Mouse (Mus musculus) heart, embryonic 15.5 days (tissue): ENCODE data around the gene P3h3. TPM values are rescaled to one million over a fixed set of nuclear protein-coding genes. Genes with fewer than 3 reads are reported as not detected.
"Not testable (repeated sequence)": the region's sequence is repeated elsewhere in the genome, so short reads cannot be mapped to it uniquely, and the experiment has no call there.

Source experiments
- ATAC-seq: fragments of 200-750 bp; cut with Nextera tagmentation; replicated peaks from 2 replicates; pipeline ENCODE4 v1.8.0; 2017; ENCODE audit warnings: low read depth, moderate TSS enrichment; ENCODE audit not compliant: insufficient number of reproducible peaks, insufficient read depth, low FRiP score
- H3K27ac ChIP-seq: fragments of 300-500 bp; sonication (generic); 2 replicates; pipeline ENCODE4 v1.5.1; 2015; ENCODE audit warnings: mild to moderate bottlenecking, inconsistent platforms
- H3K27me3 ChIP-seq: fragments of 300-500 bp; sonication (generic); 2 replicates; pipeline ENCODE4 v1.6.1; 2015; ENCODE audit warnings: inconsistent platforms
- H3K36me3 ChIP-seq: fragments of 300-500 bp; sonication (generic); 2 replicates; pipeline ENCODE4 v1.6.1; 2015; ENCODE audit warnings: mild to moderate bottlenecking, inconsistent platforms
- H3K4me1 ChIP-seq: fragments of 300-500 bp; sonication (generic); replicated peaks from 2 replicates; pipeline ENCODE4 v1.6.1; 2015; ENCODE audit warnings: inconsistent platforms
- H3K4me2 ChIP-seq: fragments of 300-500 bp; sonication (generic); 2 replicates; pipeline ENCODE4 v1.6.1; 2015; ENCODE audit warnings: inconsistent platforms, mild to moderate bottlenecking, moderate library complexity
- H3K4me3 ChIP-seq: fragments of 300-500 bp; sonication (generic); 2 replicates; pipeline ENCODE4 v1.5.1; 2015; ENCODE audit warnings: mild to moderate bottlenecking, inconsistent platforms
- H3K9ac ChIP-seq: fragments of 300-500 bp; sonication (generic); 2 replicates; pipeline ENCODE4 v1.6.1; 2015; ENCODE audit warnings: mild to moderate bottlenecking, inconsistent platforms
- H3K9me3 ChIP-seq: fragments of 300-500 bp; sonication (generic); replicated peaks from 2 replicates; pipeline ENCODE4 v1.6.1; 2016; ENCODE audit warnings: inconsistent platforms
- WGBS: fragments of 180-500 bp; shearing (Covaris S2); methylation state at CpG from one replicate; pipeline ENCODE4 v1.1.7; 2015; ENCODE audit warnings: mixed read lengths; 5-methylcytosine and 5-hydroxymethylcytosine counted together
- polyA plus RNA-seq: library from polyadenylated mRNA; unstranded; fragments of >200 nt; fragmentation: Nextera tagmentation; extraction: Ambion mirVana; gene quantifications from 2 replicates; pipeline ENCODE4 v1.2.1, GENCODE M21; 2015

The P3h3 gene
- polyA plus RNA-seq, 1 experiment from 2014 or later: 14.0 TPM

DNA sequence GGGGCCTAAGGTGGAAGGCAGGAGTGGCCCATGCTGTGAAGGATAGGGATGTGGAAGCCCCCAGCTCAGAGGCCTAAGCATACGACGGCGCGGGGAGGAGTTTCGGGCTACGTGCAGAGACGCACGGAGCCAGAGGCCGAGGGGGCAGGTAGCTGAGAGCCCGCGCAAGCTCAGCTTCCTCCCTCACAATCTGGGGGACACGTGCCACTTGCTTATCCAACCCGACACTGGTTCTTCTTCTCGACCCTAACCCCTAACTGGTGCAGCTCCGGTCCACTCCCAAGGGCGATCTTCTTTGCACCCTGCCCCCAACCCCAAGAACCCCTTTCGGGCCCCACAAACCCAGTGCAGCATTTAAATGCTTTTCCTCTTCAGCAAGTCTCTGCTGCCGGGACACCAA lies 44.1 kb downstream of the P3h3 start:
- peaks cover 57% of the 10 kb centered on the region for H3K36me3 ChIP-seq
- H3K9me3 ChIP-seq: no peaks in the 10 kb centered on the region
- H3K4me1 ChIP-seq: peaks cover 42% of the 10 kb centered on the region
- peak overlapping the region; percentile 89 for H3K9ac ChIP-seq
- no peaks in the 10 kb centered on the region for H3K27me3 ChIP-seq
- peak overlapping the region; percentile 98 for H3K27ac ChIP-seq
- peak overlapping the region; percentile 73 for H3K4me2 ChIP-seq
- 0% methylated on average over 18 of the region's 18 CpGs for WGBS
- peak overlapping the region; percentile 87 for H3K4me3 ChIP-seq
- peak; percentile 73 for ATAC-seq

DNA sequence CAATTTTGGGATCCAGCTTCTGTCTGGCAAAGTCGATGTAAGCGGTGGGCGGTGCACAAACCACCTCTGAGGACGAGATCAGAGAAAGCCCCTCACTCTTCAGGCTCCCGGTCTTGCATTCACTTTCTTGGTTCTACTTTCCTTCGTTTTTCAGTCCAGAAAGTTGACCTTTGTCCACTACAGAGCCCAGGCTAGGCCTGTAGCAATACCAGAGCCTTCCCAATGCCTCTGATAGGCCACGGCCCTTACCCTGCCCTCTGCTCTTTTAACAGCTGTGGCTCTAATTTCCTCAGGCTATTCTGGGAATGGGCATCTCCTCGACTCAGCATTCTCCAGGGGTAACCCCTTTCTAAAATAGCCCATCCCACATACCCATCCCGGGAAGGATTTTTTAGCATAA lies 44.7 kb downstream of the P3h3 start:
- Histone ChIP-seq H3K9me3 (no peaks in the 10 kb centered on the region), H3K27me3 (no peaks in the 10 kb centered on the region), H3K4me1 (peaks cover 47% of the 10 kb centered on the region), H3K36me3 (peaks cover 51% of the 10 kb centered on the region), H3K9ac (peak overlapping the region; percentile 89), H3K4me2 (peak overlapping the region; percentile 73), H3K4me3 (peak overlapping the region; percentile 87), H3K27ac (peak overlapping the region; percentile 98)
- 16% methylated on average over 9 of the region's 9 CpGs for WGBS
- no peak for ATAC-seq

- peaks cover 42% of the 10 kb centered on the region for H3K36me3 ChIP-seq
- H3K27ac ChIP-seq: peak overlapping the region; percentile 98
- ATAC-seq: no peak
- H3K4me3 ChIP-seq: peak overlapping the region; percentile 87
- H3K9ac ChIP-seq: peak overlapping the region; percentile 89
- peak overlapping the region; percentile 73 for H3K4me2 ChIP-seq
- no peaks in the 10 kb centered on the region for H3K9me3 ChIP-seq
- WGBS: 71% methylated on average over 24 of the region's 24 CpGs
- peaks cover 50% of the 10 kb centered on the region for H3K4me1 ChIP-seq
- H3K27me3 ChIP-seq: no peaks in the 10 kb centered on the region
Observed at GRCm38 (mm10) chr6:124811701-124812560, 45.6 kb downstream of the P3h3 start.

- Histone ChIP-seq H3K9me3 (no peaks in the 10 kb centered on the region), H3K36me3 (peaks cover 36% of the 10 kb centered on the region), H3K27ac (peak overlapping the region; percentile 98; the same call in 1 of the 2 replicates), H3K4me2 (peak overlapping the region; percentile 73; the same call in 1 of the 2 replicates), H3K4me3 (0 out of 2 replicates have a peak overlapping the region, but pooled peaks have one; percentile 5), H3K27me3 (no peaks in the 10 kb centered on the region), H3K4me1 (peaks cover 54% of the 10 kb centered on the region), H3K9ac (no peak overlapping the region)
- 75% methylated on average over 4 of the region's 4 CpGs for WGBS
- ATAC-seq: no peak
Observed at GRCm38 (mm10) chr6:124811403-124811665, 46.2 kb downstream of the P3h3 start.

GRCm38 (mm10) chr6:124810566-124811402 lies 46.8 kb downstream of the P3h3 start:
- not testable (repeated sequence) for H3K27me3 ChIP-seq, ATAC-seq, H3K4me3 ChIP-seq, H3K9me3 ChIP-seq, H3K9ac ChIP-seq
- peaks cover 32% of the 10 kb centered on the region for H3K36me3 ChIP-seq
- 76% methylated on average over 11 of the region's 11 CpGs for WGBS
- peak overlapping the region; percentile 91 for H3K27ac ChIP-seq
- peaks cover 60% of the 10 kb centered on the region for H3K4me1 ChIP-seq
- H3K4me2 ChIP-seq: 0 out of 2 replicates have a peak overlapping the region, but pooled peaks have one; percentile 86

DNA sequence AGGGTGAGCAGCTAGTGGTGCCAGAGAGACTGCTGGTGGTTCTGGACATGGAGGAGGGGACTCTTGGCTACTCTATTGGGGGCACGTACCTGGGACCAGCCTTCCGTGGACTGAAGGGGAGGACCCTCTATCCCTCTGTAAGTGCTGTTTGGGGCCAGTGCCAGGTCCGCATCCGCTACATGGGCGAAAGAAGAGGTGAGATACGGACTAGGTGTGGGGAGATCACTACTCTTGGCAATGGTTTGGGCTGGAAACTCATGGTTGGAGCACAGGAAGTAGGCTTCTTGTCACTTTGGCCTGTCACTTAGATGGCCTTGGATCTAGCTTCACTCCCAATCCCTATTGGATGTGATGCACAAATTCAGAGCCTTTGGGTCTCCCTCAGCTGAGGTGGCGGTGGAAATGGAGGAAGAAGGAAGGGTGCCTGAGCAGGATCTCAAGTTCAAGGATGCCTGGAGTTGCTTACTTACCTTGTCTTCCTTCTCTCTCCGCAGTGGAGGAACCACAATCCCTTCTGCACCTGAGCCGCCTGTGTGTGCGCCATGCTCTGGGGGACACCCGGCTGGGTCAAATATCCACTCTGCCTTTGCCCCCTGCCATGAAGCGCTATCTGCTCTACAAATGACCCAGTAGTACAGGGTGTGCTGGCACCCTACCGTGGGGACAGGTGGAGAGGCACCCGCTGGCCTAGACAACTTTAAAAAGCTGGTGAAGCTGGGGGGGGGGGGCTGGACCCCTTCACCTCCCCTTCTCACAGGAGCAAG lies 47.6 kb downstream of the P3h3 start:
- H3K4me1 ChIP-seq: peaks cover 65% of the 10 kb centered on the region
- ATAC-seq: no peak
- H3K9me3 ChIP-seq: no peaks in the 10 kb centered on the region
- WGBS: 43% methylated on average over 14 of the region's 14 CpGs
- H3K4me2 ChIP-seq: peak overlapping the region; percentile 86
- no peaks in the 10 kb centered on the region for H3K27me3 ChIP-seq
- H3K4me3 ChIP-seq: peak overlapping the region; percentile 57
- H3K27ac ChIP-seq: peak overlapping the region; percentile 91
- H3K36me3 ChIP-seq: peaks cover 24% of the 10 kb centered on the region
- H3K9ac ChIP-seq: peak overlapping the region; percentile 75

DNA sequence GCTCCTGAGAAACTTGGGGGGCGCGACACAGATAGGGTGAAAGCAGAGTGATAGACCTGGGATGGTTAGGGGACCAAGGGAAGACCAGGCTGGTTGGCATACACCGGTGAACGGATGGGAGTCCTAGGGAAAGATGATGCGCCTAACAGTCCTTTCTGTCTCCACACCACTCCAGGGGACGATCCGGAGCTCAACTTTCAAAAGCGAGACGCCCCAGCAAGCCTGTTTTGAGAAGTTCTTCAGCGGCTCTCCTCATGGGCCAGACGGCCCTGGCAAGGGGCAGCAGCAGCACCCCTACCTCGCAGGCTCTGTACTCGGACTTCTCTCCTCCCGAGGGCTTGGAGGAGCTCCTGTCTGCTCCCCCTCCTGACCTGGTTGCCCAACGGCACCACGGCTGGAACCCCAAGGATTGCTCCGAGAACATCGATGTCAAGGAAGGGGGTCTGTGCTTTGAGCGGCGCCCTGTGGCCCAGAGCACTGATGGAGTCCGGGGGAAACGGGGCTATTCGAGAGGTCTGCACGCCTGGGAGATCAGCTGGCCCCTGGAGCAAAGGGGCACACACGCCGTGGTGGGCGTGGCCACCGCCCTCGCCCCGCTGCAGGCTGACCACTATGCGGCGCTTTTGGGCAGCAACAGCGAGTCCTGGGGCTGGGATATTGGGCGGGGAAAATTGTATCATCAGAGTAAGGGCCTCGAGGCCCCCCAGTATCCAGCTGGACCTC lies 48.3 kb downstream of the P3h3 start:
- H3K4me3 ChIP-seq: peak overlapping the region; percentile 57
- peak; percentile 30 for ATAC-seq
- no peaks in the 10 kb centered on the region for H3K9me3 ChIP-seq
- peak overlapping the region; percentile 86 for H3K4me2 ChIP-seq
- H3K27ac ChIP-seq: peak overlapping the region; percentile 91
- peak overlapping the region; percentile 75 for H3K9ac ChIP-seq
- H3K4me1 ChIP-seq: peaks cover 58% of the 10 kb centered on the region
- WGBS: under 1% methylated on average over 35 of the region's 35 CpGs
- no peaks in the 10 kb centered on the region for H3K27me3 ChIP-seq
- peaks cover 23% of the 10 kb centered on the region for H3K36me3 ChIP-seq

- H3K9ac ChIP-seq: peak within 1 kb of the TSS; percentile 75
- H3K4me2 ChIP-seq: peak within 1 kb of the TSS; percentile 86
- peaks cover 23% of the 10 kb centered on the region for H3K36me3 ChIP-seq
- H3K9me3 ChIP-seq: no peaks in the 10 kb centered on the region
- peak; percentile 58 for ATAC-seq
- H3K4me1 ChIP-seq: peaks cover 57% of the 10 kb centered on the region
- no peaks in the 10 kb centered on the region for H3K27me3 ChIP-seq
- H3K27ac ChIP-seq: peak within 1 kb of the TSS; percentile 91
- peak within 1 kb of the TSS; percentile 57 for H3K4me3 ChIP-seq
- WGBS: 3% methylated on average over 29 of the region's 29 CpGs
Observed at GRCm38 (mm10) chr6:124808358-124809012, 49.1 kb downstream of the P3h3 start, which contains the start of gene Spsb2. Spsb2 (plus strand) TSS chr6:124808661.

DNA sequence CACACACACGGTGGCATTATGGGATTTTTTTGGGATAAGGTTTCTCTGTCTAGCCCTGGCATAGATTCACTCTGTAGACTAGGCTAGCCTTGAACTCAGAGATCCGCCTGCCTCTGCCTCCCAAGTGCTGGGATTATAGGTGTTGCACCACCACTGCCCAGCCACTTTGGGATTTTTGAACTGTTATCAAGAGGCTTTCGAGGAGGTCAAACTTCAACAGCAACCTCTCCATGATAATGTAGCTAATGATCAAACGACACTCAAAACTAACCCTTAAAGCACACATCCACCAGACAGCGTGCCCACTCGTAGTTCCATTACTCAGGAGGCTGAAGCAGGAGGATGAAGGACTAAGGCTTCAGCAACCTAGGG lies 49.6 kb downstream of the P3h3 start:
- no peaks in the 10 kb centered on the region for H3K9me3 ChIP-seq
- H3K27ac ChIP-seq: peak overlapping the region; percentile 91
- peaks cover 57% of the 10 kb centered on the region for H3K4me1 ChIP-seq
- peak overlapping the region; percentile 57 for H3K4me3 ChIP-seq
- H3K27me3 ChIP-seq: no peaks in the 10 kb centered on the region
- no peak for ATAC-seq
- no peak overlapping the region for H3K9ac ChIP-seq
- 63% methylated on average over 6 of the region's 6 CpGs for WGBS
- peak overlapping the region; percentile 86 for H3K4me2 ChIP-seq
- H3K36me3 ChIP-seq: peaks cover 23% of the 10 kb centered on the region

DNA sequence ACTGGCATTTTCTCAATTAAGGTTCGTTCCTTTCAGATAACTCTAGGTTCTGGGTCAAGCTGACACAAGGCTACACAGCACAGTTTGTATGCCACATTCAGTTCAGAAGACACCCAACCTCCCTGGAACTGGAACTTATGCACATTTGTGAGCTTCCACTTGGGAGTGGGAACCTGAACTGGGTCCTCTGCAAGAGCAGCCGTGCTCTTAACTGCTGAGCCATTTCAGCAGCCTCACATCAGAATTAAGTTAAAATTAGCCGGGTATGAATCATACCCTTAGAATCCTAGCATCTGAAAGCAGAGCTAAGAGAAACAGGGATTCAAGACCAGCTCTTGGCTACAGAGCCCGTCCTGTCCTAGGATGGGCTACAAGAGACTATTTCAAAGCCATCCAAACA lies 50.2 kb downstream of the P3h3 start:
- H3K27ac ChIP-seq: peak overlapping the region; percentile 91
- WGBS: 48% methylated on average over 4 of the region's 4 CpGs
- ATAC-seq: no peak
- H3K36me3 ChIP-seq: peaks cover 23% of the 10 kb centered on the region
- no peaks in the 10 kb centered on the region for H3K9me3 ChIP-seq
- no peak overlapping the region for H3K4me2 ChIP-seq
- H3K4me1 ChIP-seq: peaks cover 53% of the 10 kb centered on the region
- no peak overlapping the region for H3K4me3 ChIP-seq
- no peak overlapping the region for H3K9ac ChIP-seq
- H3K27me3 ChIP-seq: no peaks in the 10 kb centered on the region
